Mouse (Mus musculus) thymus, postnatal 14 days (tissue): ENCODE results near the gene Arhgef28.

Source experiments
- DNase-seq: peaks from one replicate; pipeline ENCODE4 v3.0.0; 2021

Gene Arhgef28

DNA sequence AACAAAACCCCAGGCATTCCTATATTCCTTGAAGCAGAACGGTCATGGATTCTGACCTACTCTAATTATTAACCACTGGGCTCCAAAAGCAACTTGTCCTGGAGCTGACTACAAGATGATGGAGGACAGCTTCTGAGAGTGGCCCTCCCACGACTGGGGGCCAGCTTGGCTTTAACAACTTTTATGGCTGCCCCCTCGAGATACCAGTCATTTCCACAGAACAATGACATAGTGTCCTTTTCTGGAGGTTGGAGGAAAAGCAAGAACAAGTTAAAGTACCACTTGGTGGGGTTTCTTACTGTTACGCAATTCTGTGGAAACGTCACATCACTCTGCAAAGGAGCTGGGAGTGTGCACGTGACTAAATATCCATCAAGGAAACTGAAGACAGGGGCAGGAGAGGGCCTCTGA is 194.3 kb downstream of the Arhgef28 start:
- DNase-seq = no peak

DNA sequence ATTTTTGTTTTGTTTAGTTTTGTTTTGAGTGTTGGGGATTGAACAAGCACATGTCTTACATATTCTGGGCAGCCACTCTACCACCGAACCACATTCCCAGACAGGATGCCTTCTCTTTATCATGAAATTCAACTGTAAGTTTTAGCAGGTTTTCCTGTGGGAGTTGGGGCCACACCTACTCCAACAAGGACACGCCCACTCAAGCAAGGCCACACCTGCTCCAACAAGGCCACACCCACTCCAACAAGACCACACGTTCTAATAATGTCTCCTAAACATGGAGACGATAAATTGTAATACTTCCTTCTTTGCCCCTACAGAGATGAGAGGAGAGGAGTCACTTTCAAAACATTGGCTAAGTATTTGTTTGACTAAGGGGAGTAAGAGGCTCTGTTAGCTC is 197.2 kb downstream of the Arhgef28 start:
- DNase-seq = no peak

DNA sequence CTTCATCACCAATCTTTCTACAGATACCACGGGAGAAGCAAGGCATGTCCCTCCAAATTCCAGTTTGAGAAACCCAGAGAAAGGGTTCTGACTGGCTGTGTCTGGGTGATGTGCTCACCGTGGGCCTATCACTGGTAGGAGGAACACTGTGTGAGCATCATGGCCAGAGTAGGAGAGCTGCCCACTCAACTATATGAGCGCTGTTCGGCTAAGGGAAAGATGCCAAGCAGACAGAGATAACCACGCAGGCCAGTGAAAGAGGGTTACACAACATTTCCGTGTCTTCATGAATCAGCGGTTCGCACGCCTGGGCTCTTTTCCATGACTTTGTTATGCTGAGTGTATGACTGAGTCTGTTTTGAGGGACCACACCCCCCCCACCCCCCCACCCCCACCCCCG is 197.7 kb downstream of the Arhgef28 start:
- DNase-seq = no peak

DNA sequence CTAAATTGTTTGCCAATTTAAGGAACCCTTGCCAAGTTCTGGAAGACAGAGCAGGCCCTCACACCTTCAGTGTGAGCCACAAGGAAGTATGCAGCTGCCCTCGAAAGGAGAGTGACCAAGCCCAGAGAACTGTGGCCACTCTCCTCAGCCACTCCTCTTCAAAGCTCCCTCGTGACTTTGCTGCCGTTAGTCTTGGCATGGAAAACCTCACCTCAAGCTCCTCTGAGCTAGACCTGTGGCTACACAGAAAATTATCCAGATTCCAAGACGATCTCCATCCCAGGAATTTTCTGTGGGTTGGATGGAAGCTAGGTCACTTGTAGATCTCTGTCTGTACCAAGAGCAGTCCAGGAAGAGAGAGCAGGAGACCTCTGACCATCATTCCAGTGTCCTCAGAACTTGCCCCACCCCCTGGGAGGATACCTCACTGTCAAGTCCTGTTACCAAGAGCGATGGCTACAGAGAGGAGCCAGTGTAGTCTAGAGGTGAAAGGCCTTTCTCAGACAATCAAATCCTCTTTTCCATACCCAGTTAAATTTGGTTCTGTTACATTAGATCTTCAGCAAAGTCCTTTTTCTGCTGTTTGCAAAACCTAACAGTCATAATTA is 200.5 kb downstream of the Arhgef28 start:
- DNase-seq = no peak

DNA sequence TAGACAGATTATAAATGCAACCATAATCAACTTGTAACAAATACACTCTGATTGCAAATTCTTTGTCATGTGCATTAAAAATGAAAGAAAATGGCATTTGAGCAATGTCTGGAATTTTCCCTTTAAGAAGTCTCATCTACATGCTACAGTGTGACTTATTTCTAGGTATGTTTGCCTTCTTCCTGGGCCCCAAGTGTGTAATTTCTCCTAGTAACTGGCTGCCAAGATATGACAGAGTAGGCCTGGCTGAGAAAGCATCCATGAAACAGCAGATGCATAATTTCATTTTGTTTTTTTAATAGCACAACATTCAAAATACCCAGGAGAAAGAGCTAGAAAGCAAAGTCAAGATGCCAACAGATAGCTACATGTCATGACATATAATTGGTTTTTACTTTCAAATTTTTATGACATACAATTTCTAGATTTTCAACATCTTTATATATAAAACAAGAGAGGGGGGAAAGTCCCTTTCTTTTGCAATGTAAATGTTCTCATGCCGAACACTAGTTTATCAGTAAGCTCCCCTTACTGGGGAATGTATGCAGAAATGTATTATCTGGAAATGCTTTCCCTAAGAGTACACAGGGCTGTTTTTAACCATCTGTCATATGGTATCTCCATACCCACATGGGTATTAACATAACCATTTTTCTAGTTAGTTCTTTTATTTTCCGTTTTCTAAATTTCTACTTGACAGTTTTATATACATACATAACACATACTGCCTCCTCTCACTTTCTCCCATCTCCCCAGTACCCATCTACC is 201.4 kb downstream of the Arhgef28 start:
- DNase-seq = no peak

DNA sequence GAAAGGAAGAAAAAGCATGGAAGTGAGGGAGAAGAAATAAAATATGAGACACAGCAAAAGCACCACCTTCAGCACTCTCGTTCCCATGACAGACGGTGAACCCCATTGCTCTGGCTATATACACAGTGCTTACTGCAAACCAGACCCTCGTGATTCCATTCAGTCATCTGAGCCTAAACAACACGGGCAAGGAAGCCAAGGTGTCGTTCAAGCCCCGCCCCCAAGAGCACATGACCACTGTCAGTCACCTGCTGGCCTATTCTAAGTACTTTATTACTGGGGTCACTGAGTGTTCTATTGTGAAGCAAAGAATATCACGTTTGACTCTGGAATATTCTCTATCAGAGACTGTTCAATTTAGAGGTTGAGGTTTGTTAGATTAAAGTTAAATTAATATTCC is 202.5 kb downstream of the Arhgef28 start:
- no peak for DNase-seq

DNA sequence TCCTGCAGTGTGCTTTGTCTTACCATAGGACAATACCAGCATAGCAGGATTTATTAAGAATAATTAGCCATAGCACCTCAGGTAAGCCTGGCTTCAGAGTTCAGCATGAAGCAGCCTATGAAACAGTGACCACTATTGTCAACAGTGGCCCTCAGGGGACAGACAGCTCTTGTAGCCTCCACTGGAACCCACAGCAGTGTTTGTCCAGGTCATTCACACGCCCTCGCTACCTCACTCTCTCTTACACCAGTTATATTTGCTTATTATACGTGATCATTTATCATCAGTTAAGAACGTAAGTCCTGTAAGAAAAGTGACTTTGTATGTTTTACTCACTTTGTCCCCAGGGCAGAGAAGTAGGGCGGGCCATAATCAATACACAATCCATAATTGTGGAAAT is 203.6 kb downstream of the Arhgef28 start:
- DNase-seq = no peak

DNA sequence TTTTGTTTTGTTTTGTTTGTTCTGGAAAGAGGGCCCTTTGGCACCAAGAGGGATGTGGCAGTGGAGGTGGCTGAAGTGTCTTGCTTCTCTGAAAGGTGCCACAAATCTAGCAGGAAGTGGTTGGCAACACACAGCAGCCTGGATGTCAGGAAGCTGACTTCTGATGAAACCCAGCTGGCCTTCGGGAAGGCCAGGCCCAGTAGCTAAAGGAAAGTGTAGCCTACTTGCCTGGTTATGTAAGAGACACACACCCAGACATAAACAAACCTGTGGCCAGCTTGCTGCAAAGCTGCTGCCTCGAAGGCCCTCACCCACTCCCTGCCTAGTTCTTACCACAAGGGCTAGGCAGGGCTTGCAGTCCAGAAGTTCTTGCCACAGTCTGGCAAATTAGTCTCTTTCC is 204.1 kb downstream of the Arhgef28 start:
- DNase-seq = no peak

DNA sequence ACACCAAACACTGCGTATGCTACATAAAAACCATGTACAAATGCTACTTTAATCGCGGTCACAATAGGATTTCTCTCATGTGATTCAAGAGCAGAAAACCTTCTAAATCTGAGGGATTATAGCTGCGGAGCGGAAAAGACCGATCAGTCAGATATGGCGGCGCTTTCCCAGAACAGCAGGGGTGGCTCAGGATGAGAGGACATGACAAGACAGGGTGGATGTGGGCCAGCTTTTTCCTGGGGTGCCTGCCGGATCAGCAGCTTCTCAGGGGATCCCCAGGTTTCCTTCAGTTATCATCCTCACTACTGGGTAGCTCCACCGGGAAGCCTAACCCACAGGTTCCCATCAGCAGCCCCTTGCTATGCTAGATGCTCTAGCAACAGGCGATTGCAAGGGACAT is 204.5 kb downstream of the Arhgef28 start:
- DNase-seq = no peak

DNA sequence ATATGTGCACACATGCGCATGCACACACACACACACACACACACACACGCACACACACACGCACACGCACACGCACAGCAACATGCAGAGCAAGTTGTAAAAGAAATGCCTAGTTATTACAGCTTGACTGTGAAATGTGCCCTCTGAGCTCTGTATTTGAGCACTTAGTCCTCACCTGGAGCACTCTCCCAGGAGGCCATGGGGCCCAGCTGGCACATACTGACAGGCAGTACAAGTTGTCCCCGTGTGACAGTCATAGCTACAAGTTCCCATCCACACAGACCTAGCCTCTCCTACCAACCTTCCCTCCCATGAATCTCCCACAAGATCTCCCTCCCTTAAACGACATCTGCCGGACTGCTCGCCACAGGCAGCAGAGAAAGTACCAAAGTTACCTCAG is 205.4 kb downstream of the Arhgef28 start:
- DNase-seq = no peak

DNA sequence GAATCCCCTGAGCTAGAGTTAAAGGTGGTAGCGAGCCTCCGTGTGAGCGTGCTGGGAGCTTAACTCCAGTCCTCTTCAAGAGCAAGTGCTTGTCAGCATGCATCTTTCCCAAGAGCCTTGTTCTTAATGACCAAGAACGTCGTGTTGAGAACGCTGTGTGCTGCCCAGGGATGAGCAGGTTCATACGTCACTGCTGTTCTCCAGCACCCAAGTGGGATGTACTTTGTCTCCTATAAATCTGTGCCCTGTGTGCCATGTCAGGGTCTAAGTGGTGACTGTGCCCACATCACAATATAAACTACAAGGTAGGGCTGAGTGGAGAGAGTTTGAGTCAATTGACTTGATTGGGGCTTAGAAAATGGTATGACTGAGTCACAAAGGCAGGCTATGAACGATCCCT is 207.1 kb downstream of the Arhgef28 start:
- DNase-seq = no peak

DNA sequence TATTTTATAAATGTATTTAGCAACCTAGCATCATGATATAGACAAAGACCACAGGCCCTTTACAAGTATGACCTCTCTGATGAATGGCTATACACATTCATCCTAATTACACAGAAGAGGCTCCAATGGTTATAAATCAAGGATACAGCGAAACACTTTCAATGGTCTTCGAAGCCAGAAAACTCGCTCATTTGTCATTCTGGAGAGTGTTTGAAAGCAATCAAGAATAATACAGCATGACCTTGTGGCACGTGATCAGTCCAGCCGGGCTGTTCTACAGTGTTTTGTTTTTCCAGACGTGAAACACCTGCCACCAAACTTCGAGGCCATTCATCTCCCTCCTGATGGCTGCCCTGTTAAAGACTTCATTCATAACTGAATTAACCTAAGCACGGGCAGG is 207.7 kb downstream of the Arhgef28 start:
- DNase-seq = no peak

DNA sequence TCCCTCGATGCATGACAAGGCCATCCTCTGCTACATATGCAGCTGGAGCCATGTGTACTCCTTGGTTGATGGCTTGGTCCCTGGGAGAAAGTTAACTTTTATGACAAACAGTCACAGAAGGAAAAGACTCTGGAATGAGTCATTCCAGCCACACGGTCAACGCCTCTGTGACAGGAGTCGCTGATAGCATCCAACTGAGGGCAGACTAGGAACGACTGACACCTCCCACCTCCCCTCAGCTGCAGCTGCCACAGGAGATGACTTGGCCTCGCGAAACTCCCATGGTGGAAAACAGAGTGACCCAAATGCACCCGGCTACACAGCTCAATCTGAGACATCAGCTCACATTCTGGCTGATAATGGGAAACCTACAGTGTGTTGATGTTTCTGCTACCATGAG is 215.3 kb downstream of the Arhgef28 start:
- DNase-seq = no peak

DNA sequence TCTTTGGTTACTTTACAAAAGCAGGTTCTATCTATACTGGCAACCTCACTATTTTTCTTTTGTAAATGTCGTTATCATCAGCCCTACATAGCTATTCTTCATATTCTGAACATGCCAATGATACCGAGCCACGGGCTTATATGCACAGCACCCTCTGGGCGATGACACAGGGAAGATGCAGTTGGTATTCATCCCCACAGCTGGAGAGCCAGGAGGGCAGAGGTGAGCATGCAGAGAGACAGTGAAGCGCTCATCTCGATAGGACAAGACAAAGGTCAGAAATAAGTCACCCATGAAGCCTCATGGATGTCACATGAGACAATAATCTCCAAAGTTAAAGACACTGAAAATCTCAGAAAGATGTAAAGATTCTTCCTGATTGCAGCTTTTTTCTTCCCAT is 217.4 kb downstream of the Arhgef28 start:
- DNase-seq = no peak

DNA sequence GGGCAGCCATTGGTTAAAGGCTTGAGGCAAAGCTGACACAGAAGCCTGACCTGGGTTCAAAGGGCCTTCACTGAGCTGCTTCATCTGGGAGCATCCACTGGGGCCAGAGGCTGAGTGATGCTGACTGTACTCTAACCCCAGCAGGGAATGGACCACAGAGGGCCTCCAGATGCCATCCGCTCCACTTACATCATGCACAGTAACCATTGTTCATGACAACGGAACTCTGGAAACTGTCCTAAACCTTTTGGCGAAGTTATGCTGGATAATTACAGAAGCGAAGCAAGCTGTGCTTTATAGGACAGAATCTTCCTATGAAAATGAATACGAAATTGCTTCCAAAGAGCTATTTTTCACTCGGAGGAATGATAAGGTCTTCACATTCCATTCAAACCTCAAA is 219.5 kb downstream of the Arhgef28 start:
- DNase-seq = no peak

DNA sequence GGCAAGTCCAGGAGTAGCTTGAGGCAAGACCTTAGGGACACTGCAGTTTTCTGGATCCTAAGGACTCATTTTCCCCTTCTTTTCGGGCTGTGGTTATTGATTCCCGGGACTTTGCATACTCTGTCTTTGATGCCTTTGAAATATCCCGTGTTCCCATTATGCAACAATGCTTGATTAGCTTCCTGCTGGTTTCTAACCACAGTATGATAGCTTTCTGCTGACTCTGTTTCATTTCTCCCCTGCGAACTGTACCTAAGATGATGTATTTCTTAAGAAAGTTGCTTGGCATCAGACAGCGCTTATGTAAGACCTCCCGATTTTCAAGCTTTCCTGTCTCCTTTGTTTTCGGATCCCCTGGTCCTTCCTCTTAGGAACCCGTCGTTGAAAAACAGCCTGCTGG is 229.1 kb downstream of the Arhgef28 start:
- no peak for DNase-seq

DNA sequence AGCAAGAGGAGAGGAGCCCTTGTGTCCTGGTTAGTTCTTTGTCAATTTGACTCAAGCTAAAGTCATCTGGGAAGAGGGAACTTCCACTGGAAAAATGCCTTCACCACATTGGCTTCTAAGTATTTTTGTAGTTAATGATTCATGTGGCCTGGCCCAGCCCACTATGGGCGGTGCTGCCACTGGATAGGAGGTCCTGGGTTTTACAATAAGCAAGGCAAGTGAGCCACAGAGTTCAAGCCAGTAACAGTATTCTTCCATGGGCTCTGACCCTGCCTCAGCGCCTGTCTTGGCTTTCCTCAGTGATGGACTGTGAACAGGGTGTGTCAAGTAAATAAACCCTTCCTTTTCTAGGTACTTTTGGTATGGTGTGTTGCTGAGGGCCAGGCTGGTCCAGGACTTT is 229.6 kb downstream of the Arhgef28 start:
- DNase-seq = no peak

DNA sequence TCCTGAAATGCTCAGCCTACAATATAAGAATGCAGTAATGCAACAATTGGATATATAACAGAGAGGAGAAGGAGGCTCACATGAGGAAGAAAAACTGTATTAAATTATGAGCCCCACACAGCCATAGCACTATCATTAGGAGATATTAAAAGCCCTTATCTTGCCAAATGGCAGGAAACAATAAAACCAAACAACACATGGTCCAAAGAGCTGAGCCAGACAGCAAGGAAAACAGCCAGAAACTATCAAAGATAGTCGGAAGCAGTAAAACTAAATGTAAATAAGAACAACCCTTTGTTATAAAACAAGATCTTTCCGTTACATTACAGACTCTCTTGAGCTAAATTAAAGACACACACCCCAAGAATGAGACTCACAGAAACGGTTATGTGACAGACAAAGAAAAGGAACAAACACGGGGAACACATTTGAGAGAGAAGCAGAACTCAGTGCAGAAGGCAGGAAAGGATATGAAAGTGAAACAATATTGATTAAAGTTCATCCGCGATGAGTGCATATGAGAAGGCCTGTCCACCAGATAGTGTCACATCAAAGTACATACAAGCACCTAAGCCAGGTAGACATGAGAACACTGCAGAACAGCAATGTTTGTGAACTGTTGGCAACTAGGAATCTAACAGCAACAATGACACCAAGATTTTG is 231.6 kb downstream of the Arhgef28 start:
- no peak for DNase-seq

DNA sequence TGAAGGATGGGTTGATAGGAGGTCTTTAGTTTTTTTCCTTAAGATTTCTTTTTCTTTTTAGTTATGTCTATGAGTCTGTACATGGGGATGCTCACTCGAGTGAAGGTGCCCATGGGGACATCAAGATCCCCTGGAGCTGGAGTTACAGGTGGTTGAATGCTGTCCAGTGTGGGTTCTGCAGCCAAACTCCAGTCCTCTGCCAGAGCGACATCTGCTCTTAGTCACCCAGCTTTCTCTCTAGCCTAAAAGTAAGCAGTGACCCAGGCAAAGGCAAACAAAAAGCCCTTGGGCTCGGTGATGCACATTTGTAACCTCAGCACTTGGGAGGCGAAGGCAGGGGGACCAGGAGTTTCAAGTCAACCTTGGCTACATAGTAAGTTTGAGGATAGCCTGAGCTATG is 232.3 kb downstream of the Arhgef28 start:
- no peak for DNase-seq

DNA sequence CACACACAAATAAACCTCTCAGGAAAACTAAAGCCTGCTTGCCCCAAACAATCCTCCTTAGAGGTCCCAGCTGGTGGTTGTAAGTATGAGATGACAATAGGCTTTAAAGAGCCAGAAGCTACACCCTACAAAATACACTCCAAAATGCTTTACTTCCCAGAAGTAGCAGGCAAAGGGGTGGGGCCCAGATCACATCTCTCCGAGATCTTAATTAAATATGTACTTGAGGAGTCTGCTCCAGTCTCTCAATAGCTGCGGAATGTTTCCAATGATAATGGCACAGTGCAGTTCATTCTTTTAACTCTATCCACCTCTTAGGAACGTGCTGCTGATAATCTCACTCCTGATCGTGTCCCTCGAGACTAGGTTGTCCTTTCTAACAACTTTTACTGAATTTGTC is 240.2 kb downstream of the Arhgef28 start:
- no peak for DNase-seq

DNA sequence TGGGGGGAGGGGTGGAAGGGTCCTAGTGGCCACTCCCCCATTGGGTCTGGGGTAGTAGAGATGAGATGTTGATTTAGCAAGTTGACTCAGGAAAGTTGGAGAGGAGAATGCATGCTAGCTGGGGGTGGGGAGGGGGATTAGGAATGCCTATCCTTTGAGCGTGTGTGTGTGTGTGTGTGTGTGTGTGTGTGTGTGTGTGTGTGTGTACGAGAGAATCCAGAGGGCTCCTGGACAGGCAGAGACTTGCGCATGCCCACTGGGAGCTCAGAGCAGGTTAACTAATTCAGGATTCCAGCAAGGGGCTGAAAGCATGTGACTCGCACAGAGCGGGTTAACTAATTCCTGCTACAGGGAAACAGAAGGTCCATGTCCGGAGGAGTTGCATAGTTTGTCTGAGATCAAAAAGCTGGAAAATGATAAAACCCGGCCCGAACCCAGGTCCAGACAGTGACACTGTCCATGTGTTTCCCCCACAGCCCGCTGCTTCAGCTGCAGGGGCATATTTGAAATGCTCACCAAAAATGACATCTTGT is 241.3 kb downstream of the Arhgef28 start:
- DNase-seq = no peak

DNA sequence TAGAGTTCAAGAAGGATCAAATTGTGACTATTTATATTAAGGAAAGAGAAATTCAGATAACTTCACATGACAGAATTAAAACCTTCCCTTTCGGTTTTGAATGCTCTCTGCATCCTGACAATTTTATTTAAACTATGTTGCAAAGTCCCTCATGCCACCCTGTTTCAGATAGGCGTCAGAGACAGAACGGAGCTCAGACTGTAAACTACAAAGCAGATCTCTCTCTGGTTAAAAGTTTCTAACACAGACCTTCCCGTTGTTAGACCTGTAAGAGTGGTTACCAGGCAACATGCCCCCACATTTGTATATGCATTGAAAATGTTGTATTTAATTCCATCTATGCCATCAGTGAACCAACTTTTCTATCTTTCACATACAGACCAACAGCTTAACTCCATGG is 246.1 kb downstream of the Arhgef28 start:
- no peak for DNase-seq

DNA sequence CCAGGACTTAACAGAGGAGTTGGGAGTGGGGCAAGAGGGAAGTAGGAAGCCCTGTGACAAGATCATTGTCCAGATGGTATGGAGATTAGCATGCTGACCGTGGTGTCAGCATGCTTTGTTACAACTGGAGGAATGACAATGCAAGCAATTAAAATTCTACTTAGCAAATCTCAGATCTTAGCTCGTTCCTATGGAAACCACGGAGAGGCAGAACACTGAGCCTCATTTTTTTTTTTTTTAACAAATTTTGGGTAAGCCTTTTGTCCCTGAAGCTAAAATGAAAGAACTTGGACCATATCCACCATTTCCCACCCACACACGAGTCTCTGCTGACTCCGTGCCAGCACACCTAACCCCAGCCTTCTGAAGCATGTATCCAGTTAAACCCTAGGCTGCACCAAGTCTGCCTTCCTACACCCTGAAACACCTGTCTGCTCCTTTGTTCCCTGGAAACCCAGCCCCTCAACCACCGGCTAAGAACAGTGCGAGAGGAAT is 246.8 kb downstream of the Arhgef28 start:
- DNase-seq = no peak

DNA sequence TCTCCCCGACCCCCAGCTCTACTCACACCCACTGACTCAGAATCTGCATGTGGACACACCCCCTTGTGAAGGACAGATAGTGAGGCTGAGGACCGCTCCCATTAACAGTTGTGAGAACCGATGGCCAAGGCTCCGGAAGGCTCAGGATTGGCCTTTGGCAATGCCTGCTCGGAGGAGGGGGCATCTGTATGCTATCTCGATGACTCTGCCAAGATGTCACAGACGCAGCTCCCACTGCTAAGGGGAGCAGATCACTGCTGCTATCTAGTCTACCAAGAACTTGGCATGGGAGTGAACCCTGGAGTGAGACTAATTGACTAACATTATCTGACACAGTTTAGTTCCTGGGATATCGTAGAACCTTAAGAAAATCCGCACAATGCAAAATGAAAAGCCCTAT is 250.5 kb downstream of the Arhgef28 start:
- no peak for DNase-seq
